Mouse (Mus musculus) cortical plate, adult 2 months (tissue): ENCODE results near the gene Izumo4. TPM values are rescaled to one million over a fixed set of nuclear protein-coding genes. Genes with fewer than 3 reads are reported as not detected.

Experiments
- H3K27ac ChIP-seq: fragments of 200-500 bp; 2 replicates; pipeline ENCODE4 v1.5.1; 2012; ENCODE audit warnings: low read length, control low read depth, inconsistent platforms; ENCODE audit not compliant: insufficient read depth
- H3K4me1 ChIP-seq: fragments of 200-500 bp; 2 replicates; pipeline ENCODE4 v1.6.1; 2011; ENCODE audit warnings: low read length; ENCODE audit not compliant: control insufficient read depth, insufficient read depth
- H3K4me3 ChIP-seq: fragments of 200-500 bp; 2 replicates; pipeline ENCODE4 v1.5.1; 2011; ENCODE audit warnings: mild to moderate bottlenecking, low read length, control low read depth; ENCODE audit not compliant: insufficient read depth
- CTCF ChIP-seq: fragments of 200-500 bp; IDR thresholded peaks from 2 replicates; pipeline ENCODE4 v1.5.1; 2011; ENCODE audit warnings: mild to moderate bottlenecking, control low read depth, low read length; ENCODE audit not compliant: insufficient read depth; ENCODE audit errors: extremely low read depth
- POLR2A ChIP-seq: fragments of 200-500 bp; IDR thresholded peaks from 2 replicates; pipeline ENCODE4 v1.6.1; 2011; ENCODE audit warnings: mild to moderate bottlenecking, low read length, control low read depth; ENCODE audit not compliant: insufficient read depth; ENCODE audit errors: extremely low read depth
- polyA plus RNA-seq: library from polyadenylated mRNA; depleted of rRNA; stranded (reverse); fragments of >200 nt; gene quantifications from 2 replicates; pipeline ENCODE4 v1.2.3, GENCODE M21; 2012; rRNA removed

Gene Izumo4
- polyA plus RNA-seq, 1 experiment, result 111 TPM

DNA sequence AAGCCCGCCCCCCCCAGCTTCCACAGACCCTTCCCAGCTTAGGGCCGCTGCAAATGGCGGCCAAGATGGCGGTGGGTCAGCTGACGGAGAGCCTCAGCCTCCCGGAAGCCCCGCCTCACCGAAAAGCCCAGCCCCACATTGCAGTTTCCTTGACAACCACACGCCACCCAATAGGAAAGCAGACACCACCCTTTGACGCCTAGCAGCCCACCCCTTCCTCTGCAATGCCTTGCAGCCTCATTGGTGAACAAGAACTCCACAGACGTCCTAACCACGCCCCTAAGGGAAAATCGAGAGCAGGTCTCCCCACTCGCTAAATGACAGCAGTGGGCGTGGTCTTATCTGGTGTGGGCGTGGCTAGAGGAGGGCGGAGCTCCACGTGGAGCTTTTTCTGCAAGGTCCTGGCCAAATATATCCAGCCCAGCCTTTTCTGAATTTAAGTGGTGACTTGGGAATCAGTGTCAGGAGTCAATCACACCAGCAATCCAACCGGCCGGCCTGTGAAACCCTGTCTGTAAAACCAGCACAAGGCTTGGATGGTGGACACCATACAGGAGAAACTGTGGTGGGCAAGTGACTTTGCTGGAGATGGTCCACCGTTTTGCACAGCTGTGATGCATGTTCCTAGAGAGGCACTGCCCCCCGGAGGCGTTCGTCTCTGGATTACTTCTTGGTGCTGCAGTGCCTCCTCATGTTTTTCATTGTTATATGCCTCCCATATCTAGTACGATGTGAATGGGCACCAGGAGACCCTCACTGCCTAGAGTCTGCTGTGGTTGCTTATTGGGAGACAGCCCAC lies 40.4 kb downstream of the Izumo4 start, which contains the start of gene Ap3d1:
Gene Ap3d1, minus strand, starts transcription at position 85 of the 799 bp plus-strand sequence.
- H3K27ac ChIP-seq, result peak within 1 kb of the TSS; percentile 6
- H3K4me3 ChIP-seq, result peak within 1 kb of the TSS; percentile 99
- TF ChIP-seq CTCF, result no peak
- TF ChIP-seq POLR2A, result peak; percentile 52; the same call in 1 of the 2 replicates
- H3K4me1 ChIP-seq, result peaks cover 5% of the 10 kb centered on the region

DNA sequence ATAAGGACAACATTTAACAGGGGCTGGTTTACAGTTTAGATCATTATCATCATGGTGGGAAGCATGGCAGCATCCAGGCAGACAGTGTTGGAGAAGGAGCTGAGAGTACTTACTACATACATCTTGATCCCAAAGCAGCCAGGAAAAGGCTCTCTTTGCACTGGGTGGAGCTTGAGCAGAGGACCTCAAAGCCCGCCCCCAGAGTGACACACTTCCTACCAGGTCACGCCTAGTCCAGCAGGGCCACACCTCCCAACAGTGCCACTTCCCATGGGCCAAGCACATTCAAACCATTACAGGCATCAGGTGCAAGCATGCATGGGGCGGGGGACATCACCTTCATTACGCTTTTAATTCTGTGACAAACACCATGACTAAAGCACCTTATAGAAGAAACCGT lies 42.3 kb downstream of the Izumo4 start:
- Histone ChIP-seq H3K27ac (no peak overlapping the region), H3K4me3 (no peak overlapping the region), H3K4me1 (peaks cover 5% of the 10 kb centered on the region)
- TF ChIP-seq POLR2A (no peak), CTCF (no peak)

- no peak for TF ChIP-seq POLR2A
- TF ChIP-seq CTCF, result peak; percentile 99
- H3K4me1 ChIP-seq, result peaks cover 1% of the 10 kb centered on the region; the same call in 1 of the 2 replicates
- H3K4me3 ChIP-seq, result no peak overlapping the region
- no peak overlapping the region for H3K27ac ChIP-seq
Observed at GRCm38 (mm10) chr10:80747410-80747809, 45.4 kb downstream of the Izumo4 start.

- no peak for TF ChIP-seq POLR2A
- TF ChIP-seq CTCF, result no peak
- no peak overlapping the region for H3K27ac ChIP-seq
- peaks cover 1% of the 10 kb centered on the region; the same call in 1 of the 2 replicates for H3K4me1 ChIP-seq
- no peak overlapping the region for H3K4me3 ChIP-seq
Observed at GRCm38 (mm10) chr10:80748609-80749008, 46.6 kb downstream of the Izumo4 start.

DNA sequence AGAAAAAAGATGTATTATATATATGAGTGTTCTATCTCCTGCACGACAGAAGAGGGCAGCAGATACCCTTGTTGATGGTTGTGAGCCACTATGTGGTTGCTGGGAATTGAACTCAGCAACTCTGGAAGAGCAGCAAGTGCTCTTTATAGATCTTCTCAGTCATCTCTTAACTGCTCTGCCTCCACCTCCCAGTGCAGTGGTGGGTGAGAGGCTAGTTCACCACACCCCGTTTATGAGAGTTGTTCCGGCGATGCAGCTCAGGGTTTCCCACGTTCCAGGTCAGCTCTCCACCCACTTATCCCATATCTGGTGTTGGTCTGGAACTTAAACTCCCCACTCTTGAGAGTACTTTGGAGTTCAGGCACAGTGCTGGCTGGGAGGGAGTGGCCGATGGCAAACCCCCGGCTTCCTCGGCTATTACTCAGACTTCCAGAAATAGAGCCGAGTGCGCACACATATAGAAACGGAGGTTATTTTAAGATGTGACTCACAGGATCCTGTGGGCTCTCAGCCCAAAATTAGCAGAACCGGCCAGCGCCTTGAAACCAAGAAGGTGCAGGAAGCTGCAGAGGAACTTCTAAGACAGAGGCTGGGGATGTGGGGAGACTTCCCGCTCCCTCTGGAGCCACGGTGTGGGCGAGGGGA lies 49.3 kb downstream of the Izumo4 start:
- peak; percentile 43; the same call in 1 of the 2 replicates for TF ChIP-seq CTCF
- TF ChIP-seq POLR2A, result no peak
- H3K4me1 ChIP-seq, result peaks cover 4% of the 10 kb centered on the region; the same call in 1 of the 2 replicates
- H3K27ac ChIP-seq, result peak overlapping the region; percentile 31
- H3K4me3 ChIP-seq, result no peak overlapping the region

DNA sequence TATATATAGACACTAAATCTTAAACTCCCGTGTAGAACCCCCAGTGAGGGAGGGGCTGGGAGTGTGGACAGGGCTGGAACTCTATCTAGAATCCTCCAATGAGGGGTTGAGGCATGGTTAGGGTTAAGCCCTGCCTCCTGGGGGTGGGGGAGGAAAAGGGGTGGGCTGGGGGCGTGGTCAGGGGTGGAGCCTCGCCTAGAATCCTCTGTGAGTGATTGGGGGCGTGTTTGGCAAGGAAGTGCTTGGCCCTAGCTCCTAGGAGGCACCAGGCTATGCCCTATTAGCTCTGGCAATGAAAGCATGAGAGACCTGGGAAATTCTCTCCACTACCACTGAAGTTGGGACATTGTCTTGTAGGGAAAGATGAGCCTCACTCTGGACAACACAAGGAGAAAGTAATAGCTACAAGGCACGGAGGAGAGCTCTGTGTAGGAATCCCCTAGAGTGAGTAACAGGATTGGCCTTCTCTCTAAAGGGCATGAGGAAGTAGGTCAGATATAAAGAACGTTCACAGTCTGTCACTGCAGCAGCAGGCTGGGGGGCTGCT lies 50.2 kb downstream of the Izumo4 start:
- Histone ChIP-seq H3K4me1 (peaks cover 11% of the 10 kb centered on the region), H3K4me3 (no peak overlapping the region), H3K27ac (peak overlapping the region; percentile 44)
- TF ChIP-seq CTCF, result no peak
- TF ChIP-seq POLR2A, result no peak

GRCm38 (mm10) chr10:80754594-80755290 lies 52.8 kb downstream of the Izumo4 start, which contains the start of gene Dot1l:
Gene Dot1l, plus strand, starts transcription at chr10:80755206.
- peak; percentile 45; the same call in 1 of the 2 replicates for TF ChIP-seq POLR2A
- TF ChIP-seq CTCF, result no peak
- peak within 1 kb of the TSS; percentile 92 for H3K27ac ChIP-seq
- H3K4me1 ChIP-seq, result peaks cover 28% of the 10 kb centered on the region
- H3K4me3 ChIP-seq, result peak within 1 kb of the TSS; percentile 93

Other genes starting within 250 kb of the Izumo4 start
- gene Onecut3, start 207.3 kb upstream of the Izumo4 start, polyA plus RNA-seq, result not detected in 2 replicates
- 0.08 and 0.09 TPM in 2 replicates for gene Atp8b3, start 163.1 kb upstream of the Izumo4 start, polyA plus RNA-seq
- gene Rexo1, start 140.6 kb upstream of the Izumo4 start, polyA plus RNA-seq, result 44.7 and 45.0 TPM in 2 replicates
- gene Klf16, start 124.9 kb upstream of the Izumo4 start, polyA plus RNA-seq, result 34.7 and 36.9 TPM in 2 replicates
- 329 and 330 TPM in 2 replicates for gene Abhd17a, start 111.8 kb upstream of the Izumo4 start, polyA plus RNA-seq
- gene Scamp4, start 99.3 kb upstream of the Izumo4 start, polyA plus RNA-seq, result 63.2 and 63.9 TPM in 2 replicates
- 4.0 and 4.3 TPM in 2 replicates for gene Adat3, start 99.3 kb upstream of the Izumo4 start, polyA plus RNA-seq
- 2.5 and 2.8 TPM in 2 replicates for gene Gm49322, start 96.2 kb upstream of the Izumo4 start, polyA plus RNA-seq
- gene Csnk1g2, start 79.3 kb upstream of the Izumo4 start, polyA plus RNA-seq, result 294 and 314 TPM in 2 replicates
- 98.8 and 102 TPM in 2 replicates for gene Btbd2, start 45.1 kb upstream of the Izumo4 start, polyA plus RNA-seq
- 47.1 and 54.0 TPM in 2 replicates for gene Mknk2, start 24.1 kb upstream of the Izumo4 start, polyA plus RNA-seq
- gene Mob3a, start 207 bp upstream of the Izumo4 start, polyA plus RNA-seq, result 7.9 and 9.4 TPM in 2 replicates
- 157 and 159 TPM in 2 replicates for gene Ap3d1, start 40.1 kb downstream of the Izumo4 start, polyA plus RNA-seq
- 45.9 and 47.8 TPM in 2 replicates for gene Dot1l, start 53.0 kb downstream of the Izumo4 start, polyA plus RNA-seq
- gene Sf3a2, start 96.0 kb downstream of the Izumo4 start, polyA plus RNA-seq, result 38.9 and 46.1 TPM in 2 replicates
- 59.5 and 62.6 TPM in 2 replicates for gene Plekhj1, start 96.4 kb downstream of the Izumo4 start, polyA plus RNA-seq
- gene Amh, start 103.1 kb downstream of the Izumo4 start, polyA plus RNA-seq, result 1.6 and 2.3 TPM in 2 replicates
- gene Jsrp1, start 111.3 kb downstream of the Izumo4 start, polyA plus RNA-seq, result 4.7 and 5.0 TPM in 2 replicates
- 643 and 729 TPM in 2 replicates for gene Oaz1, start 124.5 kb downstream of the Izumo4 start, polyA plus RNA-seq
- 24.8 and 29.4 TPM in 2 replicates for gene Lingo3, start 141.9 kb downstream of the Izumo4 start, polyA plus RNA-seq
- 223 and 238 TPM in 2 replicates for gene Lsm7, start 153.0 kb downstream of the Izumo4 start, polyA plus RNA-seq
- gene Sppl2b, start 153.1 kb downstream of the Izumo4 start, polyA plus RNA-seq, result 94.2 and 96.5 TPM in 2 replicates
- 0.21 and 0.40 TPM in 2 replicates for gene Tmprss9, start 169.7 kb downstream of the Izumo4 start, polyA plus RNA-seq
- 207 and 219 TPM in 2 replicates for gene Timm13, start 198.8 kb downstream of the Izumo4 start, polyA plus RNA-seq
- gene Lmnb2, start 216.1 kb downstream of the Izumo4 start, polyA plus RNA-seq, result 23.6 and 24.5 TPM in 2 replicates
- 23.9 and 25.6 TPM in 2 replicates for gene Gadd45b, start 227.9 kb downstream of the Izumo4 start, polyA plus RNA-seq